Mouse (Mus musculus) bone marrow macrophage, adult 2 months (primary cell): ENCODE results near the gene Hnrnpa2b1. TPM values are rescaled to one million over a fixed set of nuclear protein-coding genes. Genes with fewer than 3 reads are reported as not detected.

Experiments
- H3K27ac ChIP-seq: 2 replicates; pipeline ENCODE4 v1.5.1; 2012; ENCODE audit warnings: low read depth, low read length; ENCODE audit not compliant: insufficient read depth
- H3K4me1 ChIP-seq: 2 replicates; pipeline ENCODE4 v1.6.1; 2012; ENCODE audit warnings: low read length; ENCODE audit not compliant: control insufficient read depth, insufficient read depth
- H3K4me3 ChIP-seq: 2 replicates; pipeline ENCODE4 v1.5.1; 2012; ENCODE audit warnings: mild to moderate bottlenecking, low read length, moderate library complexity; ENCODE audit not compliant: insufficient read depth
- CTCF ChIP-seq: IDR thresholded peaks from 2 replicates; pipeline ENCODE4 v1.5.1; 2012; ENCODE audit warnings: low read depth, mild to moderate bottlenecking, low read length, moderate library complexity
- POLR2A ChIP-seq: IDR thresholded peaks from 2 replicates; pipeline ENCODE4 v1.6.1; 2012; ENCODE audit warnings: mild to moderate bottlenecking, low read depth, low read length, borderline replicate concordance
- polyA plus RNA-seq: library from polyadenylated mRNA; stranded (reverse); fragments of >200 nt; gene quantifications from 2 replicates; pipeline ENCODE4 v1.2.4, GENCODE M21; 2012; ENCODE audit not compliant: missing spikeins, insufficient read depth, insufficient read length

Hnrnpa2b1 gene
- polyA plus RNA-seq: 726 and 831 TPM in 2 replicates

GRCm38 (mm10) chr6:51469715-51470310 is at the start of gene Hnrnpa2b1:
Gene Hnrnpa2b1 (minus strand): TSS chr6:51469894.
- Histone ChIP-seq H3K4me3 (peak within 1 kb of the TSS; percentile 90), H3K4me1 (peaks cover 14% of the 10 kb centered on the region), H3K27ac (peak within 1 kb of the TSS; percentile 95)
- TF ChIP-seq POLR2A: peak; percentile 85; the same call in 1 of the 2 replicates
- TF ChIP-seq CTCF: no peak; the same call in 1 of the 2 replicates

- H3K27ac ChIP-seq: no peak overlapping the region
- H3K4me3 ChIP-seq: no peak overlapping the region
- peaks cover 6% of the 10 kb centered on the region; the same call in 1 of the 2 replicates for H3K4me1 ChIP-seq
- TF ChIP-seq POLR2A (no peak), CTCF (no peak)
Observed at GRCm38 (mm10) chr6:51514860-51515259, 45.2 kb upstream of the Hnrnpa2b1 start.

GRCm38 (mm10) chr6:51513745-51514144 is 44.1 kb upstream of the Hnrnpa2b1 start:
- Histone ChIP-seq H3K4me1 (peaks cover 8% of the 10 kb centered on the region; the same call in 1 of the 2 replicates), H3K27ac (no peak overlapping the region), H3K4me3 (no peak overlapping the region)
- TF ChIP-seq POLR2A (no peak), CTCF (no peak)

GRCm38 (mm10) chr6:51510946-51511345 is 41.3 kb upstream of the Hnrnpa2b1 start:
- H3K27ac ChIP-seq: no peak overlapping the region
- no peak overlapping the region for H3K4me3 ChIP-seq
- TF ChIP-seq POLR2A: no peak
- TF ChIP-seq CTCF: no peak
- peaks cover 11% of the 10 kb centered on the region for H3K4me1 ChIP-seq

- no peak overlapping the region for H3K27ac ChIP-seq
- H3K4me3 ChIP-seq: no peak overlapping the region
- H3K4me1 ChIP-seq: peaks cover 14% of the 10 kb centered on the region
- TF ChIP-seq POLR2A: no peak
- peak; percentile 63 for TF ChIP-seq CTCF
Observed at GRCm38 (mm10) chr6:51510094-51510493, 40.4 kb upstream of the Hnrnpa2b1 start.

- Histone ChIP-seq H3K4me3 (peak overlapping the region; percentile 17; the same call in 1 of the 2 replicates), H3K4me1 (peaks cover 14% of the 10 kb centered on the region), H3K27ac (no peak overlapping the region)
- TF ChIP-seq CTCF (0 out of 2 replicates have a peak, but pooled peaks have one; percentile 13), POLR2A (no peak)
Observed at GRCm38 (mm10) chr6:51508750-51509648, 39.3 kb upstream of the Hnrnpa2b1 start.

- no peak overlapping the region for H3K27ac ChIP-seq
- TF ChIP-seq CTCF (no peak), POLR2A (no peak)
- H3K4me3 ChIP-seq: no peak overlapping the region
- H3K4me1 ChIP-seq: peaks cover 14% of the 10 kb centered on the region
Observed at GRCm38 (mm10) chr6:51507556-51507955, 37.9 kb upstream of the Hnrnpa2b1 start.

- H3K27ac ChIP-seq: no peak overlapping the region
- H3K4me3 ChIP-seq: no peak overlapping the region
- TF ChIP-seq CTCF (no peak), POLR2A (no peak)
- peaks cover 11% of the 10 kb centered on the region for H3K4me1 ChIP-seq
Observed at GRCm38 (mm10) chr6:51505671-51506070, 36.0 kb upstream of the Hnrnpa2b1 start.

- TF ChIP-seq CTCF (no peak), POLR2A (no peak)
- H3K4me3 ChIP-seq: no peak overlapping the region
- H3K27ac ChIP-seq: no peak overlapping the region
- H3K4me1 ChIP-seq: no peaks in the 10 kb centered on the region
Observed at GRCm38 (mm10) chr6:51497321-51498111, 27.8 kb upstream of the Hnrnpa2b1 start.
